Comparison of ENCODE assay signal across 7 mouse cellular contexts in genomic region chr6:115538645-115539429, GRCm38 (mm10). TPM values are rescaled to one million over a fixed set of nuclear protein-coding genes. Genes with fewer than 3 reads are reported as not detected.
DNase-seq lines count a peak whose midpoint lies in the region; ATAC-seq lines count a peak whose summit lies in the region.

No protein-coding gene starts in this region.

- peak overlapping the region; percentile 88 for H3K27ac ChIP-seq in embryonic facial prominence, embryonic 10.5 days (replicated peaks)
- H3K27ac ChIP-seq in limb, embryonic 10.5 days = peak overlapping the region; percentile 90
- H3K27ac ChIP-seq in midbrain, embryonic 13.5 days = no peak overlapping the region

- H3K36me3 ChIP-seq in embryonic facial prominence, embryonic 10.5 days (replicated peaks) = no peaks in the 10 kb centered on the region
- H3K36me3 ChIP-seq in limb, embryonic 10.5 days = no peaks in the 10 kb centered on the region
- no peaks in the 10 kb centered on the region for H3K36me3 ChIP-seq in midbrain, embryonic 13.5 days

- peak overlapping the region; percentile 66 for H3K9ac ChIP-seq in midbrain, embryonic 13.5 days (replicated peaks)

- peak; percentile 87 for DNase-seq in adrenal gland, postnatal 14 days
- peak; percentile 90 for DNase-seq in embryonic facial prominence, embryonic 10.5 days (ENCODE audit: low spot score)
- DNase-seq in heart, adult 18-20 months = peak; percentile 81 to 92
- peak; percentile 82 for DNase-seq in kidney, adult 18-20 months
- peak; percentile 93 for DNase-seq in limb, embryonic 10.5 days (ENCODE audit: low spot score)
- DNase-seq in spleen, adult 12 weeks (ENCODE audit: low spot score) = peak; percentile 46

- H3K4me3 ChIP-seq in embryonic facial prominence, embryonic 10.5 days = peak overlapping the region; percentile 49
- peak overlapping the region; percentile 41 for H3K4me3 ChIP-seq in limb, embryonic 10.5 days
- H3K4me3 ChIP-seq in midbrain, embryonic 13.5 days (replicated peaks) = peak overlapping the region; percentile 29

- no peaks in the 10 kb centered on the region for H3K9me3 ChIP-seq in embryonic facial prominence, embryonic 10.5 days
- H3K9me3 ChIP-seq in limb, embryonic 10.5 days (replicated peaks) = no peaks in the 10 kb centered on the region
- H3K9me3 ChIP-seq in midbrain, embryonic 13.5 days = no peaks in the 10 kb centered on the region

- peak overlapping the region; percentile 57 for H3K4me2 ChIP-seq in midbrain, embryonic 13.5 days (replicated peaks)

- peaks cover 6% of the 10 kb centered on the region for H3K4me1 ChIP-seq in embryonic facial prominence, embryonic 10.5 days
- peaks cover 7% of the 10 kb centered on the region for H3K4me1 ChIP-seq in limb, embryonic 10.5 days
- peaks cover 3% of the 10 kb centered on the region for H3K4me1 ChIP-seq in midbrain, embryonic 13.5 days (replicated peaks)

- no peaks in the 10 kb centered on the region for H3K27me3 ChIP-seq in embryonic facial prominence, embryonic 10.5 days (replicated peaks; ENCODE audit: low read depth, poor library complexity, severe bottlenecking)
- no peaks in the 10 kb centered on the region for H3K27me3 ChIP-seq in limb, embryonic 10.5 days (ENCODE audit: low read depth, poor library complexity, severe bottlenecking)
- H3K27me3 ChIP-seq in midbrain, embryonic 13.5 days = 0 out of 2 replicates have a peak, but pooled peaks cover 3% of the 10 kb centered on the region

- ATAC-seq in midbrain, embryonic 13.5 days = peak; percentile 89

- WGBS in embryonic facial prominence, embryonic 10.5 days = 19% methylated on average over 26 of the region's 26 CpGs
- WGBS in limb, embryonic 10.5 days = 22% methylated on average over 26 of the region's 26 CpGs
- 20% methylated on average over 26 of the region's 26 CpGs for WGBS in midbrain, embryonic 13.5 days

RNA-seq across cellular contexts. Expression of gene Tsen2, which starts 5.6 kb away (rescaled TPM):
- total RNA-seq in adrenal gland, postnatal 14 days (2021) = 10.6 and 12.4 TPM in 2 replicates
- polyA plus RNA-seq in embryonic facial prominence, embryonic 10.5 days (2016; fragmentation: Nextera tagmentation; extraction: Ambion mirVana) = 32.1 and 33.0 TPM in 2 replicates
- total RNA-seq in heart, adult 18-20 months (2021) = 1 to 10 TPM; 6.0 to 7.4 TPM
- 34.5 and 39.7 TPM in 2 replicates for polyA plus RNA-seq in limb, embryonic 10.5 days (2016; fragmentation: Nextera tagmentation; extraction: Ambion mirVana)
- polyA plus RNA-seq in midbrain, embryonic 13.5 days (2015; fragmentation: Nextera tagmentation; extraction: Ambion mirVana) = 32.9 and 35.2 TPM in 2 replicates

RNA-seq across cellular contexts. Expression of gene Mkrn2os, which starts 53.5 kb away (rescaled TPM):
- 0.15 TPM in 1 of 2 replicates, not detected in the other for total RNA-seq in adrenal gland, postnatal 14 days (2021)
- polyA plus RNA-seq in embryonic facial prominence, embryonic 10.5 days (2016; fragmentation: Nextera tagmentation; extraction: Ambion mirVana) = 0.21 and 0.29 TPM in 2 replicates
- total RNA-seq in heart, adult 18-20 months (2021) = under 1 TPM; 0.39 to 0.40 TPM
- 0.13 and 0.21 TPM in 2 replicates for polyA plus RNA-seq in limb, embryonic 10.5 days (2016; fragmentation: Nextera tagmentation; extraction: Ambion mirVana)
- polyA plus RNA-seq in midbrain, embryonic 13.5 days (2015; fragmentation: Nextera tagmentation; extraction: Ambion mirVana) = 0.24 and 0.44 TPM in 2 replicates
